Mouse (Mus musculus) E14TG2a.4 (cell line): ENCODE data around the gene Ush2a.

Experiments used
- H3K27me3 ChIP-seq: 2 replicates; pipeline ENCODE4 v1.6.1; 2014; ENCODE audit warnings: low read length, control low read depth; ENCODE audit not compliant: insufficient read depth
- H3K36me3 ChIP-seq: 2 replicates; pipeline ENCODE4 v1.6.1; 2014; ENCODE audit warnings: low read length, control low read depth; ENCODE audit not compliant: insufficient read depth
- H3K4me1 ChIP-seq: replicated peaks from 2 replicates; pipeline ENCODE4 v1.6.1; 2014; ENCODE audit warnings: low read depth, low read length, control low read depth
- H3K4me3 ChIP-seq: replicated peaks from 2 replicates; pipeline ENCODE4 v1.5.1; 2014; ENCODE audit warnings: mild to moderate bottlenecking, low read length
- H3K9me3 ChIP-seq: 2 replicates; pipeline ENCODE4 v1.6.1; 2014; ENCODE audit warnings: low read length, control low read depth
- CTCF ChIP-seq: conservative IDR thresholded peaks from 2 replicates; pipeline ENCODE4 v1.5.1; 2014; ENCODE audit warnings: low read length
- NANOG ChIP-seq: IDR thresholded peaks from 2 replicates; pipeline ENCODE4 v1.6.1; 2014; ENCODE audit warnings: borderline replicate concordance, low read length, mixed read lengths
- POU5F1 ChIP-seq: IDR thresholded peaks from 2 replicates; pipeline ENCODE4 v1.6.1; 2014; ENCODE audit warnings: low read length, borderline replicate concordance

Gene Ush2a

GRCm38 (mm10) chr1:189004774-189005173 lies 743.0 kb downstream of the Ush2a start:
- Histone ChIP-seq H3K36me3 (peaks cover 51% of the 10 kb centered on the region), H3K4me1 (peaks cover 78% of the 10 kb centered on the region), H3K9me3 (no peaks in the 10 kb centered on the region), H3K4me3 (peak overlapping the region; percentile 35), H3K27me3 (no peaks in the 10 kb centered on the region)
- TF ChIP-seq CTCF (no peak), POU5F1 (no peak), NANOG (no peak)

- no peaks in the 10 kb centered on the region for H3K27me3 ChIP-seq
- no peaks in the 10 kb centered on the region for H3K9me3 ChIP-seq
- peaks cover 36% of the 10 kb centered on the region for H3K36me3 ChIP-seq
- H3K4me3 ChIP-seq = peak overlapping the region; percentile 98
- H3K4me1 ChIP-seq = peaks cover 67% of the 10 kb centered on the region
- TF ChIP-seq POU5F1 = no peak
- peak; percentile 72; the same call in 1 of the 2 replicates for TF ChIP-seq NANOG
Observed at GRCm38 (mm10) chr1:189006267-189006666, 744.4 kb downstream of the Ush2a start.

GRCm38 (mm10) chr1:189006826-189007225 lies 745.0 kb downstream of the Ush2a start:
- no peaks in the 10 kb centered on the region for H3K9me3 ChIP-seq
- TF ChIP-seq CTCF = no peak
- no peak; the same call in 1 of the 2 replicates for TF ChIP-seq NANOG
- TF ChIP-seq POU5F1 = no peak
- peaks cover 68% of the 10 kb centered on the region for H3K4me1 ChIP-seq
- no peaks in the 10 kb centered on the region for H3K27me3 ChIP-seq
- peak overlapping the region; percentile 98 for H3K4me3 ChIP-seq
- H3K36me3 ChIP-seq = peaks cover 32% of the 10 kb centered on the region

GRCm38 (mm10) chr1:189007239-189007979 lies 745.6 kb downstream of the Ush2a start, which contains the start of gene Kctd3:
Gene Kctd3 (minus strand): TSS chr1:189007841.
- Histone ChIP-seq H3K9me3 (no peaks in the 10 kb centered on the region), H3K4me3 (peak within 1 kb of the TSS; percentile 98)

GRCm38 (mm10) chr1:189007980-189008324 lies 746.1 kb downstream of the Ush2a start:
- H3K9me3 ChIP-seq = no peaks in the 10 kb centered on the region
- H3K4me3 ChIP-seq = peak overlapping the region; percentile 98
- peaks cover 25% of the 10 kb centered on the region for H3K36me3 ChIP-seq
- no peak for TF ChIP-seq CTCF
- TF ChIP-seq NANOG = no peak
- no peak for TF ChIP-seq POU5F1
- no peaks in the 10 kb centered on the region for H3K27me3 ChIP-seq
- H3K4me1 ChIP-seq = peaks cover 66% of the 10 kb centered on the region

More at GRCm38 (mm10) chr1:189007239-189007979, 745.6 kb downstream of the Ush2a start, which contains the start of gene Kctd3:
- TF ChIP-seq POU5F1 = no peak
- no peak for TF ChIP-seq NANOG
- TF ChIP-seq CTCF = no peak
- Histone ChIP-seq H3K36me3 (peaks cover 31% of the 10 kb centered on the region), H3K4me1 (peaks cover 68% of the 10 kb centered on the region), H3K27me3 (no peaks in the 10 kb centered on the region)

- Histone ChIP-seq H3K4me3 (no peak overlapping the region), H3K36me3 (peaks cover 3% of the 10 kb centered on the region), H3K4me1 (peaks cover 62% of the 10 kb centered on the region), H3K9me3 (peaks cover 4% of the 10 kb centered on the region), H3K27me3 (peaks cover 5% of the 10 kb centered on the region; the same call in 1 of the 2 replicates)
- no peak for TF ChIP-seq CTCF
Observed at GRCm38 (mm10) chr1:189010671-189011070, 748.8 kb downstream of the Ush2a start.

DNA sequence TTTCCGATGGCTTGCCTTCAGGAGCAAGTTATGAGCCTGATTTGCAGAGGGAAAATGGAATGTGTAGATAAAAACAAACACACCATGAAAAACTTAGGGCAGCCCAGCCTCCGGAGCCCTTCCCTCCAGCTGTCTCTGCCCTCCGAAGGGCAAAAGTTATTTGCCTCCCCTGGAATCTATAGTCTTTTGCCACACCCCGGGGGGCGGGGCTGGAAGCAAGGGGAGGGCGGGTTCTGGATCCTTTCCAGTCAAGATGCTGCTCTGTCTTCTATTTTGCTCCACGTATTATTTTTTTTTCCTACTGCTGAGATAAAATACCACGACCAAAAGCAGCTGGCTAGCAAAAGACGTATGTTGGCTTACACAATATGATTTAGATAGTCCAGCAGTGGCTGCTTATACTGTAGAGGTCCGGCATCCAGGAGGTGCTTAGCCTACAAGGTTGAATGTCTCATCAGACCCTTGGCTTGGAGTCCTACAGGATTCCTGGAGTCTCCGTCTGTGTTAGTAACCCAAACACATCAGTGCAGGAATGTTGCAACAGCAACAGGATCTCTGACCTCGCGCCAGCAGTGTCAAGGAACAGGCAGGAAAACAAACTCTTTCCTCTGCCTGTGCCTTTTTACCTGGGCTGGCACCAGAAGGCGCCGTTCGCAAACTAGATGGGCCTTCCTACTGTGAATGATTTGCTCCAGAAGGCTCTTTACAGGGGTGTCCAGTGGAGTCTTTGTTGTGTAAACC lies 751.2 kb downstream of the Ush2a start:
- H3K9me3 ChIP-seq = peaks cover 6% of the 10 kb centered on the region
- H3K36me3 ChIP-seq = no peaks in the 10 kb centered on the region
- peak overlapping the region; percentile 69 for H3K4me3 ChIP-seq
- peaks cover 6% of the 10 kb centered on the region; the same call in 1 of the 2 replicates for H3K27me3 ChIP-seq
- TF ChIP-seq NANOG (peak; percentile 81), CTCF (no peak)
- peaks cover 49% of the 10 kb centered on the region for H3K4me1 ChIP-seq

DNA sequence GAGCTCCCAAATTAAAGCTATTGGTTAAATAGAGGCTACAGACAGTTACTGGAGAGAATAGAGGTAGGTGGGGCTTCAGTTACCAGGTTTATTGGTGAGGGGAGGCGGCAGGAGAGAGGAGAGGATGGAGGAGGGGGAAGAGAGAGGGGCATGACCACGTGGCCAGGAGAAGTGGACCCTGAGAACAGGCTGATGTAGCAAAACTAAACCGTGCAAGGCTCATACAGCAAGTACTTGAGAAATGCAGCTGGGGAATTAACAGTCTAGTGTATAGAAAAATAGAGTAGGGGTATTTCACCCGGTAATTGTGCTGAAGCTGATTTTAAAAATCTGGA lies 751.7 kb downstream of the Ush2a start:
- Histone ChIP-seq H3K4me3 (peak overlapping the region; percentile 69), H3K27me3 (peaks cover 6% of the 10 kb centered on the region; the same call in 1 of the 2 replicates), H3K4me1 (peaks cover 46% of the 10 kb centered on the region), H3K9me3 (peaks cover 6% of the 10 kb centered on the region), H3K36me3 (no peaks in the 10 kb centered on the region)
- no peak for TF ChIP-seq NANOG
- TF ChIP-seq CTCF = no peak
- no peak for TF ChIP-seq POU5F1
